Mouse (Mus musculus) cerebellum, postnatal 4 days (tissue): ENCODE data around the gene Spata25.
"Not testable (repeated sequence)": the region's sequence is repeated elsewhere in the genome, so short reads cannot be mapped to it uniquely, and the experiment has no call there.

Experiments used
- DNase-seq, 2 experiments: peaks; one replicate each; pipeline ENCODE4 v3.0.0; 2022; ENCODE audit warnings: low spot score in 2 of 2, mixed read lengths in 1 of 2

Gene Spata25

GRCm38 (mm10) chr2:164805332-164805718 lies 23.0 kb downstream of the Spata25 start:
- DNase-seq, result no peak

DNA sequence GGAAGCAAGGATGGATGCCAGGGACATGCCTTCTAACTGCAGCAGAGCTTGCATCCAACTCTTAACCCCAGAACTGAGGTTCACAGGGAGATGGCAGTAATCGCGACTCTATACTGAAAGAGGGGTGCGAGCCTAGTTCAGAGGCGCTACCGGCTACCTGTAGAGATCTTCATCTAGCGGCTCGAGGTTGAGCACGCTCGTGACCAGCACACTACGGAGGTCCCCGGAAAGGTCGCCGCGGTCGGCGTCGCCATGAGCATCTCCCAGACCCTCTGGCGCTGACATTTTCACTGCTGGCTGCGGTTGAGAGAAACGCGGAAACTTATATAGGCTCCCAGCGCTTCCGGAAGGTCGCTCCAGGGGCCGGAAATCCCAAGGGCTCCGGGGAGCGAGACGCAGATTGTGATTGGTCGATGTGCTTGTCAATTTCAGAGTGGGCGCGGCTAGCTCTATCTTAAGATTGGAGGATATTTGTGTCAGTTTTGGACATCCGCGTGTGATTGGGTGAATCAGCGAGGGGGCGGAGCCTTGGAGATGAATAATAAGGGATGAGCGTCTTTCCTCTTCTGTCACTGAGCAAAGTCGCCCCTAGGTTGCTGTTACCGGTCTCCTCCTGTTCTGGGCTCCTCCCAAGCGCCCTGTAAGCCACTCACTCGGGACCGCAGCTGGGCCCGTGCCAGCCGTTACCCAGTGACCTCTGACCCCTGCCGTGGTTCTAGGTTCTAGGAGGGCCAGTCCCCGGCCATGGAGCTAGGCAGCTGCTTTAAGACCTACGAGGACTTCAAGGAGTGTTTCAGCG lies 23.6 kb downstream of the Spata25 start, which contains the start of the genes Acot8 and Zswim3:
TSS of gene Acot8 (minus strand) at position 350 of the 799 bp plus-strand sequence.
TSS of gene Zswim3 (plus strand) at position 566 of the 799 bp plus-strand sequence.
- peak; percentile 98 to 99 for DNase-seq

GRCm38 (mm10) chr2:164803921-164804313 lies 24.4 kb downstream of the Spata25 start:
- DNase-seq, result no peak

DNA sequence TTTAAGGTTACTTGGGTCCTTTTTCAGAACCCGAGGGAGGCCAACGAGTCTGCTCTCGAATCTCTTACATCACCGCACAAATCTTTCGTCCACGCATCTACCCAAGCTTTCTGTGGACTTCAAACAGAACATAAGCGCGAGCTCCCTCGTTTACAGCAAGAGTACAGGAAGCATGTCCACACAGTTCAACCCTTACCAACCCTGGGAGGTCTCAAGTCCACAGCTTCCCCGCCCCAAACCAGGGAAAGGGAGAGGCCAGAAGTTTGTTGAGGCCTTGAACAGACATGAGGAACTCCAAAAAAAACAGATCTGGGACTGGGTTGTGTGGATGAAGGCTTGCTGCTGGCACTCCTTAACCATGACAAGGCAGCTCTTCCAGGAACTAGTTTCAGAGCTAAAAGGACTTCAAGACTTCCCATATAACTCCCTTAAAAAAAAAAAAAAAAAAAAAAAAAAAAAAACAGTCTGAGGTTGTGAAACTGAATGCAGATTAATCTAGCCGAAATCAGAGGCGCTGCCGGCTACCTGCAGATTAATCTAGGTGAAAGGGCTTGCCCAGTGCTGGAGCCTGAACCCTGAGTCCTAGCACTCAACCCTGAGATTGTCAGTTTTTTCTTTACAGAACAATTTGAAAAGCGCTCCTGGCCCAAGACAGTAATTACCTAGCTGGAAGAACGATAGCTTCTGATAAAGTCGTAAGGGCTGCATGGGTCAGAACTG lies 25.0 kb downstream of the Spata25 start:
- no peak for DNase-seq

DNA sequence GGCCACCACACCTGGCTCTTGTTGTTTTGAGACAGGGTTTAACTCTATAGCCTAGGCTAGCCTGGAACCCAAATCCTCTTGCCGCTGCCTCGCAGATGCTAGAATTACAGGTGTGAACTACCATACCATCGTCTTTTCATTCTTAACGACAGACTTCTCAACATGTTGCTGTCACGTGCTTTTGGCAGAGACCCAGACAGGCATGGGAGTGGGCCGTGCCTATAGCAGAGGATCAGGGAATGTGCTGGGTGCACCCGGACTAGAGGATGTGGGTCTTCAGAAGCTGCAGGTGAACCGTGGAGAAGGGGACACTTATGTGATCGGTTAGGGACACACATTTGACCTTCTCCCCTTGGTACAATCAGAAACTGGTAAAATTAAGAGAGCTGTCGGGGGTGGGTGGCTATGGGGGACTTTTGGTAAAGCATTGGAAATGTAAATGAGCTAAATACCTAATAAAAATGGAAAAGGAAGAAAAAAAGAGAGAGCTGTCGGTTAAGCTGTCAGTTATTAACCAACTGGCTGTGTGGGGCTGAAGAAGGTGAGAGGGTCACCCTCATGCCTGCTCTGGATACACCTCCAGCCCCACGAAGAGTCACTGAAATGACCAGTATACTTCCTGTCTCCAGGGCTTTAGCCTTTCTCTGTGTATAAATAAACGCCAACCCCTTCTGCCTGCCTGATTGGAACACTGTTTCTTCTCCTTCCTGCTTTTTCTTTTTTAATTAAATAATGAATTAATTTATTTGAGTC lies 27.9 kb downstream of the Spata25 start:
- no peak for DNase-seq

DNA sequence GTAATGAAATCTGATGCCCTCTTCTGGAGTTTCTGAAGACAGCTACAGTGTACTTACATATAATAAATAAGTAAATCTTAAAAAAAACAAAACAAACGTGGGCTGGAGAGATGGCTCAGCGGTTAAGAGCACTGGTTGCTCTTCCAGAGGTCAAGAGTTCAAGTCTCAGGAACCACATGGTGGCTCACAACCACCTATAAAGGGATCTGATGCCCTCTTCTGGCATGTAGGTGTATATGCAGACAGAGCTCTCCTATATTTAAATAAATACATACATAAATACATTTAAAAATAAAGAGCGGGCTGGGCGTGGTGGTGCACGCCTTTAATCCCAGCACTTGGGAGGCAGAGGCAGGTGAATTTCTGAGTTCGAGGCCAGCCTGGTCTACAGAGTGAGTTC lies 29.8 kb downstream of the Spata25 start:
- not testable (repeated sequence) for DNase-seq

GRCm38 (mm10) chr2:164795868-164796267 lies 32.5 kb downstream of the Spata25 start:
- no peak for DNase-seq

DNA sequence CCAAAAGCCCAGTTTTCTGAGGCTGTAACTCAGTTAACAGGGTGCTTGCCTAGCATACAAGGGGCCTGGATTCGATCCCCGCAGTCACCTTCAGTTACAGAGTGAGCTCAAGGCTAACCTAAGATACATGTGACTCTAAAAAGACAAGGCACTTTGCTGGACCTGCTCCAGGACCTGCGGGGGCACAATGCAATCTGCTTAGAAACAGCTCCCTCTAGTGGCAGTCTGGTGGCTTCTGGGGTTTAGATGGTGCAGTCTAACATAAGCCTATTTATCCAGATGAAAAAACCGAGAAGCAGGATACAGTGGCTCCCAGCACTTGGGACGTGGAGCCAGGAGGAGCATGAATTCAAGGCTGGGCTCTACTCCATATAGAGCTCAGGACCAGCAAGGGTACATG lies 34.0 kb downstream of the Spata25 start:
- DNase-seq, result peak; percentile 54 to 84

DNA sequence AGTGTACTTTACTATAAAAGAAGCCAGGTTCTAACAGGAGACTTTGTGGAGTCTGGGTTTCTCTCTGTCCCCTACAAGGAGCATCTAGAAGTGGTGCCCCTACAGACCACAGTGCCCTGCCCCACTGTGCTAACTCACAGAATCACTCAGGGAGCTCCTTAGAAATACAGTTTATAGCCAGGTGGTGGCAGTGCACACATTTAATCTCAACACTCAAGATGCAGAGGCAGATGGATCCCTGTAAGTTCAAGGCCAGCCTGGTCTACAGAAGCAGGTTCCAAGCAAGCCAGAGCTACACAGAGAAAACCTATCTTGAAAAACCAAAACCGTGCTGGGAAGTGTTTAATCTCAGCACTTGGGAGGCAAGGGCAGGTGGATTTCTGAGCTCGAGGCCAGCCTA lies 34.6 kb downstream of the Spata25 start:
- DNase-seq, result no peak

- peak in 1 of 2 experiments; percentile 56 for DNase-seq
These were observed 35.1 kb downstream of the Spata25 start for GRCm38 (mm10) chr2:164793236-164793635.

DNA sequence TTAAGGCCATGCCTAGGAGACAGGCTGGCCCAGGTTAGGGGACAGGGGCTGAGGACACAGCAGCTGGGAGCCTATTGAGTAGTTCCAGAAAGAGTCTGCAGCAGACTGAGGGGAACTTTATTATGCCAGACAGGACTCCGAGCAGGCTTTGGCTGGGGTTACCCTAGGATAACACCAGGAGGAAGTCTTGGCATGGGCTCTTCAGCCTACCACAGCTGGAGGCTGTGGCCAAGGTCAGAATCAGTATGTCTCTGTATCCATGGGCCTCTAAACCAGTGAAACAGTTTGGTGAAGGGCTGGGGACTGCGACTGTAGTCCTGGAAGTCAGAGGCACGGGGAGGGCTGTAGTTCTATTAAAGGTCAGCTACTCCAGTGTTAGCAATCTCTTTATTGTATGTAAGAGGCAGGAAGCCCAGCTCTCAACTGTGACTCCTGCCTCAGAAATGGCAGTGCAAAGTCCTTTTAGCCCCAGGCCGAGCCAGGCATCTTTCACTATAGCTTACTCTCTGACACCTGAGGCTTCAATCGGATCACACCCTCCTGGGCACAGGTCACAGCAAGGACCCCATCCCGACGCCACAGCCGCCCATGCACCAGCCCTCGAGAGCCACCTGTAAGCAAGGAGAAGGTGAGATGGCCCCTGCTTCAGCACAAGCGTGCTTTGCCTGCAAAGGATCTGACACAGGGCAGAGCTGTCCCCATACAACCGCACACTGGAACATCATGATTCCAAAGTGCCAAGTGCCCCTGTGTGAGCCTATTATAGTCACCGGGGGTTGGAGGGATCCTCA lies 35.7 kb downstream of the Spata25 start:
- DNase-seq, result no peak

- DNase-seq, result no peak
These were observed 36.5 kb downstream of the Spata25 start for GRCm38 (mm10) chr2:164791841-164792261.

DNA sequence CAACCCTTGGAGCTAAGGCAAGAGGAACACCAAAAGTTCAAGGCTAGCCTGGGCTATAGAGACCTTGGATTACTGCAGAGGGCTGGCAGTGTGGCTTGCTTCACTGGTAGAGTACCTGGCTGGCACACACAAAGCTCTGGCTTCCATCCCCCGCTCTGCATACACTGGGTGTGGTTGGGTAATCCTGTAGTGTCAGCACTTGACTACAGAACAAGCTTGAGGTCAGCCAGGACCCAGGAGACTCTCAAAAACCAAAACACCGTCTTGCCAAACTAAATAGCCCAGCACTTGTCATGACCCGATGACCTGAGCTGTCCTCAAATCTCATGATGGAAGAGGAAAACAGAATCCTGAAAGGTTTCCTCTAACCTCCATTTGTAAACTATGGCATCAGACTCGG lies 37.9 kb downstream of the Spata25 start:
- DNase-seq, result no peak

- no peak for DNase-seq
These were observed 39.9 kb downstream of the Spata25 start for GRCm38 (mm10) chr2:164788411-164788810.

- DNase-seq, result no peak
These were observed 40.6 kb downstream of the Spata25 start for GRCm38 (mm10) chr2:164787779-164788178.

- DNase-seq, result no peak
These were observed 41.3 kb downstream of the Spata25 start for GRCm38 (mm10) chr2:164787032-164787431.

DNA sequence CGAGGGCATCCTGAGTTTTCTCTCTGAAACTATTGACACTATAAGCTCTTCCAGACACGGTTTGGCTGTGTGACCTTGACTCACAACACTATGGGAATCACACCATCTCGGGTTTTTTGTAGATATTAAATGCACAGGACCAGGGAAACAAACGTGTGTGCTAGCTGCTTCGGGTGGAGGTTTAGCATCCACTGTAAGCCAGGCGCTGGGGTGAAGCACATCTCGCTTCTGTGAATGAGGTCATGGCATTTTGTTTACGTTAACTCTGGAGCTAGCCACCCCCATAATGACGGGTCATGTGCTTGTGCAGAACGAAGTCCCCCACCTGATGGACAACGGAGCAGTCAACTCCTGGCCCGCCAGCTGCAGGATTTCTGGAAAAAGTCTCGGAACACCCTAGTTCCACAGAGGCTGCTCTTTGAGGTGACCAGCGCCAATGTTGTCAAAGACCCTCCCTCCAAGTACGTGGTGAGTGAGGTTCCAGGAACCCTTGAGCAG lies 41.9 kb downstream of the Spata25 start:
- no peak for DNase-seq

- DNase-seq, result peak; percentile 57 to 78
These were observed 42.6 kb downstream of the Spata25 start, which contains the start of gene Snx21 for GRCm38 (mm10) chr2:164785481-164786387. Snx21 (plus strand) TSS chr2:164785823.

DNA sequence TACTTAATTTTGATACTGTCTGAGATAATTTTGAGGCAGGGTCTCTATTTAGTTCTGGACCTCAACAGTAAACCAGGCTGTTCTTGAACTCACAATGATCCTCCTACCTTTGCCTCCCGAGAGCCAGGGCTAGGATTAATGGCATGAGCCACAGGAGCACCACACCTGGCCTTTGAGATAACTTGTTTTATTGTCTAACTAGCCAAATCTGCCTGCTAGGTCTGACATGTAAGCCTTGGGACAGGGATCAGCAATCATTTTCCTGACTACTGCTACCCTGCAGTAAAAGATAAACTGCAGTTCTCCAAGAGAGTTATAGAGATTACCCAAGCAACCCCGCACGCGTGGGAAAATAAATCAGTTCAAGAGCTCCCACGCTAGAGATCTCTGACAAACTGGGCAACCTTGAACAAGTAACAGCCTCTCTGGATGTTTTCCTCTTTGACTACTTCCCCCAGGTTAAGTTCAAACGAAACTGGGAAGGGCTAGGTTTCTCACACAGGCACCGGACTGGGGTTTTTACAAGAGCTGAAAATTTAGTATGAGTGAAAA lies 43.4 kb downstream of the Spata25 start:
- no peak for DNase-seq
